Mouse (Mus musculus) liver, postnatal 0 days (tissue): ENCODE results near the gene Pifo. TPM values are rescaled to one million over a fixed set of nuclear protein-coding genes. Genes with fewer than 3 reads are reported as not detected.

ENCODE experiments used
- ATAC-seq: fragments of 200-750 bp; cut with Nextera tagmentation; 2 replicates; pipeline ENCODE4 v1.8.0; 2017; ENCODE audit warnings: mild to moderate bottlenecking, moderate library complexity
- DNase-seq: peaks from one replicate; pipeline ENCODE4 v3.0.0-alpha.2; 2016
- H3K27ac ChIP-seq: fragments of 300-500 bp; sonication (generic); 2 replicates; pipeline ENCODE4 v1.5.1; 2014; ENCODE audit warnings: antibody characterized with exemption, moderate library complexity, mild to moderate bottlenecking, low read depth
- H3K27me3 ChIP-seq: fragments of 300-500 bp; sonication (generic); 2 replicates; pipeline ENCODE4 v1.6.1; 2014; ENCODE audit warnings: low read length, control low read depth, mixed read lengths; ENCODE audit not compliant: insufficient read depth
- H3K36me3 ChIP-seq: fragments of 300-500 bp; sonication (generic); replicated peaks from 2 replicates; pipeline ENCODE4 v1.6.1; 2014; ENCODE audit warnings: mild to moderate bottlenecking, control low read depth, low read length, moderate library complexity, mixed read lengths; ENCODE audit not compliant: insufficient read depth
- H3K4me1 ChIP-seq: fragments of 300-500 bp; sonication (generic); 2 replicates; pipeline ENCODE4 v1.6.1; 2014; ENCODE audit warnings: antibody characterized with exemption, mild to moderate bottlenecking, control low read depth; ENCODE audit not compliant: insufficient read depth
- H3K4me2 ChIP-seq: fragments of 300-500 bp; sonication (generic); 2 replicates; pipeline ENCODE4 v1.6.1; 2014; ENCODE audit warnings: low read depth, mild to moderate bottlenecking, low read length, moderate library complexity, mixed read lengths
- H3K4me3 ChIP-seq: fragments of 300-500 bp; sonication (generic); 2 replicates; pipeline ENCODE4 v1.5.1; 2014; ENCODE audit warnings: low read depth, low read length
- H3K9ac ChIP-seq: fragments of 300-500 bp; sonication (generic); replicated peaks from 2 replicates; pipeline ENCODE4 v1.6.1; 2014; ENCODE audit warnings: mild to moderate bottlenecking, moderate library complexity
- H3K9me3 ChIP-seq: fragments of 300-500 bp; sonication (generic); 2 replicates; pipeline ENCODE4 v1.6.1; 2016; ENCODE audit warnings: mild to moderate bottlenecking, control low read depth, low read length, mixed read lengths
- CTCF ChIP-seq: sonication (generic); IDR thresholded peaks from 2 replicates; pipeline ENCODE4 v1.5.1; 2016; ENCODE audit warnings: antibody characterized with exemption, low read depth
- EP300 ChIP-seq: IDR thresholded peaks from 2 replicates; pipeline ENCODE4 v1.6.1; 2016; ENCODE audit warnings: antibody characterized with exemption, low read depth, mild to moderate bottlenecking
- WGBS: fragments of 180-500 bp; shearing (Covaris S2); extraction: QIAGEN DNeasy Blood & Tissue Kit; methylation state at CpG from one replicate; pipeline ENCODE4 v1.1.7; 2014; ENCODE audit not compliant: insufficient replicate concordance; 5-methylcytosine and 5-hydroxymethylcytosine counted together
- polyA plus RNA-seq: library from polyadenylated mRNA; unstranded; fragments of >200 nt; fragmentation: Nextera tagmentation; extraction: Ambion mirVana; gene quantifications from 2 replicates; pipeline ENCODE4 v1.2.1, GENCODE M21; 2015

The Pifo gene
- polyA plus RNA-seq, 1 experiment from 2014 or later, result not detected

DNA sequence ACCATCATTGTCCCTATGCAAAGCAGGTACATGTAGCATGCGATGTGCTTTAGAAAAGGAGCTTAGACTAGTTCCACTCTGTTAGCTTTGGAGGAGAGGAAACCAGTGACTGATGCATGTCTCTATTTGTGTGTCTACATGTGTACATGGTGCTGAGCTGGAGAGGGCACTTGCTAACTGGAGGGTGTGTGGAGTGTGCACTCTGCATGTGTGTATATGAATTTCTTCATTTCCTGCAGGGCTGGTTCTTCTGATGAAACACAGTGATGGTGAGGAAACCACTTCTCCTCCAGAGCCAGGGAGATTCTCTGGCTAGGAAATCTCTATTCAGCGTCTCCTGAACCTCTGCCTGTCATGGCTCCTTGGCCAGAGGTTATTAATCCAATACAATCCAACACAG, 40.3 kb downstream of the Pifo start:
- WGBS, result 69% methylated on average over 2 of the region's 2 CpGs

DNA sequence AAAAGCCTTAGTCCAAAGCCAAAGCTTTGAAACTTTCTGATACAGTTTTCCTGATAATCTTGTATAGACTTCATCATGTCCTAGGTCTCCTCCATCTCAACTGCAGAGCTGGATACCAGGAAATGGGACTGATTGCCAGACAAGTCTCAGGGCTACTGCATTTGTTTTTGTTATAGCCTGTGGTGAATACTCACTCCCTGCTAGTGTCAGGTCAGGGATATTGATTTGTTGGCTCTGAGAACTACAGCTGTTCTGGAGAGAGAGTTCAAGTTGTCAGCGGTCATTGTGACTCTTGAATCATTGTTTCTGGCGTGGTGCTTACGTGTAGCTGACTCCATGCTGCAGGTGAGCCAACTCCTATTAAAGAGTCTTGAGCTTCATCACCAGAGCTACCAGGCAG, 41.0 kb downstream of the Pifo start, which contains the start of gene Ovgp1:
Gene Ovgp1 (plus strand): TSS at position 301 of the 400 bp plus-strand sequence.
- TF ChIP-seq CTCF (no peak), EP300 (no peak)
- no peak within 1 kb of the TSS for H3K4me2 ChIP-seq
- H3K9ac ChIP-seq, result no peak within 1 kb of the TSS
- DNase-seq (no peak), ATAC-seq (0 out of 2 replicates have a peak, but pooled peaks have one; percentile 21)
- H3K4me3 ChIP-seq, result no peak within 1 kb of the TSS
- H3K36me3 ChIP-seq, result peaks cover 12% of the 10 kb centered on the region
- H3K27me3 ChIP-seq, result no peaks in the 10 kb centered on the region
- H3K27ac ChIP-seq, result no peak within 1 kb of the TSS
- 69% methylated on average over 3 of the region's 3 CpGs for WGBS
- H3K9me3 ChIP-seq, result no peaks in the 10 kb centered on the region
- peaks cover 2% of the 10 kb centered on the region; the same call in 1 of the 2 replicates for H3K4me1 ChIP-seq

More for the DNA sequence above, 40.3 kb downstream of the Pifo start:
- H3K27me3 ChIP-seq, result no peaks in the 10 kb centered on the region
- no peaks in the 10 kb centered on the region for H3K9me3 ChIP-seq
- no peak overlapping the region for H3K4me3 ChIP-seq
- H3K9ac ChIP-seq, result no peak overlapping the region
- H3K36me3 ChIP-seq, result peaks cover 4% of the 10 kb centered on the region; the same call in 1 of the 2 replicates
- no peak for DNase-seq
- peaks cover 2% of the 10 kb centered on the region; the same call in 1 of the 2 replicates for H3K4me1 ChIP-seq
- no peak overlapping the region for H3K27ac ChIP-seq
- ATAC-seq, result peak; percentile 66
- H3K4me2 ChIP-seq, result no peak overlapping the region
- TF ChIP-seq CTCF, result no peak
- no peak for TF ChIP-seq EP300

GRCm38 (mm10) chr3:105971831-105972446, 42.5 kb downstream of the Pifo start:
- Histone ChIP-seq H3K27ac (no peak overlapping the region), H3K9ac (no peak overlapping the region), H3K27me3 (no peaks in the 10 kb centered on the region), H3K4me3 (no peak overlapping the region), H3K4me2 (no peak overlapping the region), H3K4me1 (peaks cover 2% of the 10 kb centered on the region; the same call in 1 of the 2 replicates), H3K9me3 (no peaks in the 10 kb centered on the region), H3K36me3 (peaks cover 24% of the 10 kb centered on the region)
- TF ChIP-seq EP300, result no peak
- no peak for TF ChIP-seq CTCF
- WGBS, result 71% methylated on average over 5 of the region's 5 CpGs
- DNase-seq (no peak), ATAC-seq (no peak)

GRCm38 (mm10) chr3:105960700-105961099, 53.7 kb downstream of the Pifo start:
- Histone ChIP-seq H3K4me3 (no peak overlapping the region), H3K9ac (no peak overlapping the region), H3K4me2 (peak overlapping the region; percentile 99; the same call in 1 of the 2 replicates), H3K36me3 (peaks cover 46% of the 10 kb centered on the region), H3K27me3 (no peaks in the 10 kb centered on the region), H3K27ac (no peak overlapping the region), H3K4me1 (peaks cover 22% of the 10 kb centered on the region), H3K9me3 (no peaks in the 10 kb centered on the region)
- 97% methylated on average over 2 of the region's 2 CpGs for WGBS
- no peak for DNase-seq
- TF ChIP-seq CTCF (peak; percentile 56), EP300 (no peak)
- no peak for ATAC-seq

- H3K36me3 ChIP-seq, result peaks cover 42% of the 10 kb centered on the region
- ATAC-seq (no peak), DNase-seq (no peak)
- peak within 1 kb of the TSS; percentile 99 for H3K27ac ChIP-seq
- H3K27me3 ChIP-seq, result no peaks in the 10 kb centered on the region
- WGBS, result 6% methylated on average over 6 of the region's 6 CpGs
- TF ChIP-seq EP300 (no peak), CTCF (no peak)
- H3K4me2 ChIP-seq, result peak within 1 kb of the TSS; percentile 99
- peak within 1 kb of the TSS; percentile 79 for H3K4me3 ChIP-seq
- peaks cover 22% of the 10 kb centered on the region for H3K4me1 ChIP-seq
- no peaks in the 10 kb centered on the region for H3K9me3 ChIP-seq
- peak within 1 kb of the TSS; percentile 94 for H3K9ac ChIP-seq
Measured at GRCm38 (mm10) chr3:105959999-105960398, 54.4 kb downstream of the Pifo start, which contains the start of gene Atp5f1. Gene Atp5f1, minus strand, starts transcription at chr3:105960099.

DNA sequence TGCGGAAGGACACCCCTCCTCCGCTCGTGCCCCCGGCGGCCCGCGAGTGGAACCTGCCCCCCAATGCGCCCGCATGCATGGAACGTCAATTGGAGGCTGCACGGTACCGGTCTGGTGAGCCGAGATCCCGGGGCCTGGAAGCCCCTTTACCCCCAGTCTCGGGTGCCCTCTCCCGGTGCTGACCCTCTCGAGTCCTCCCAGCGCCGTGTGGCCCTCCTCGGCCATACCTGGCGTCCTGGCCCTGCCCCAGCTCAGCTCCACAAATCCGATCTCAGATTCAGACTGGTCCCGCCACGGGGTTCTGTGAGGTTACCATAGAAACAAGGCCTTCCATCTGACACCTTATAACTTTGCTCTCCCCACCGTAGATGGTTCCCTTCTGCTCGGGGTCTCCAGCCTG, 54.9 kb downstream of the Pifo start:
- peak overlapping the region; percentile 79 for H3K4me3 ChIP-seq
- DNase-seq, result no peak
- TF ChIP-seq CTCF (0 out of 2 replicates have a peak, but pooled peaks have one; percentile 4), EP300 (no peak)
- H3K4me2 ChIP-seq, result peak overlapping the region; percentile 99
- H3K9ac ChIP-seq, result peak overlapping the region; percentile 94
- ATAC-seq, result peak; percentile 42
- H3K27ac ChIP-seq, result peak overlapping the region; percentile 99
- H3K27me3 ChIP-seq, result no peaks in the 10 kb centered on the region
- 0% methylated on average over 26 of the region's 26 CpGs for WGBS
- H3K9me3 ChIP-seq, result no peaks in the 10 kb centered on the region
- H3K36me3 ChIP-seq, result peaks cover 42% of the 10 kb centered on the region
- peaks cover 22% of the 10 kb centered on the region for H3K4me1 ChIP-seq
